ENCODE assay signal across 8 mouse cellular contexts in the genomic region with DNA sequence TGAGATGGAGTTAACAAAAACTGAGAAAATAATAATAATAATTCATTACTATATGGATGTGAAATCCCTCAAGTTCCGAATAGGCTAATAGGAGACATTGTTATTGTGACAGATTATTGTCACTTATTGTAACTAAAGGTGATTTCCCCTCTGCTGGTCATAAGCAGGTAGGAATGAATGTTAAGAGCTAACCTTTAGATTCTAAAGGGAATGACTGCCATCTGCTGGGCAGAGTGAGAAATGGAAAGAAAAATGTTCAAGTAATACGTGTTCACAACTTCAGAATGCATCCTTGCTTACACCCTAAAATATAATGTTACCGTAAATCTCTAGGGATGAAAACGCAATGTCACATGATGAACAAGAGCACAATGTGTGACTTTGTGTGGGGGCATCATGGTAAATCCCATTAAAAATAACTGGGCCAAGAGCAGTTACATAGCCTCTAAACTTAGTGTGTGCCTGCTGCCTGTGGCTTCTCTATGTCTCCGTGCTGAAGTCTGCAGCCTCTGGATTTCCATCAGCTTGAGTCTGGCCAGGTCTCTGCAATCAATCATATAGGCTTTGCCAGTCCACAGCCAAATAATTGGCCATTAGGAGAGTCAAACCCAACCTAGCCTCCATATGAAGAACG. TPM values are rescaled to one million over a fixed set of nuclear protein-coding genes. Genes with fewer than 3 reads are reported as not detected.
A peak's percentile ranks its signal among the peaks of the same experiment; 100 is the strongest.
DNase-seq lines count a peak whose midpoint lies in the region; ATAC-seq lines count a peak whose summit lies in the region.

No protein-coding gene starts in this region.

- H3K27ac ChIP-seq in forebrain, embryonic 16.5 days (ENCODE audit: low read length) = no peak overlapping the region
- H3K27ac ChIP-seq in kidney, embryonic 14.5 days (ENCODE audit: low read depth, low read length) = no peak overlapping the region
- no peak overlapping the region for H3K27ac ChIP-seq in midbrain, embryonic 12.5 days (replicated peaks)

- no peak overlapping the region for H3K4me3 ChIP-seq in forebrain, embryonic 16.5 days (replicated peaks; ENCODE audit: low read length)
- H3K4me3 ChIP-seq in kidney, embryonic 14.5 days (ENCODE audit: low read length) = no peak overlapping the region
- no peak overlapping the region for H3K4me3 ChIP-seq in midbrain, embryonic 12.5 days

- peak; percentile 35; the same call in 1 of the 2 replicates for ATAC-seq in forebrain, embryonic 16.5 days
- ATAC-seq in kidney, embryonic 14.5 days (ENCODE audit: low FRiP score, low TSS enrichment) = peak; percentile 7; the same call in 1 of the 2 replicates
- peak; percentile 41; the same call in 1 of the 2 replicates for ATAC-seq in midbrain, embryonic 12.5 days (ENCODE audit: low FRiP score, low read depth)

- peak; percentile 21 to 57 for DNase-seq in layer of hippocampus, postnatal 14 days (ENCODE audit: low spot score in 2 of 2)
- DNase-seq in layer of hippocampus, postnatal 36 days = no peak
- DNase-seq in CD4-positive, CD25-positive, alpha-beta regulatory T cell, adult 2 months (ENCODE audit: low read depth, low spot score) = peak; percentile 71
- peak; percentile 74 for DNase-seq in adipocyte (ENCODE audit: low spot score)
- DNase-seq in urinary bladder, postnatal 36 days (ENCODE audit: low spot score in 2 of 2) = no peak

- H3K9ac ChIP-seq in forebrain, embryonic 16.5 days (replicated peaks; ENCODE audit: low read depth, low read length) = no peak overlapping the region
- no peak overlapping the region for H3K9ac ChIP-seq in kidney, embryonic 14.5 days (ENCODE audit: low read depth, low read length)
- H3K9ac ChIP-seq in midbrain, embryonic 12.5 days (replicated peaks) = no peak overlapping the region

- no peaks in the 10 kb centered on the region for H3K9me3 ChIP-seq in forebrain, embryonic 16.5 days (ENCODE audit: control insufficient read depth, low read length)
- H3K9me3 ChIP-seq in kidney, embryonic 14.5 days (ENCODE audit: control insufficient read depth, low read length) = no peaks in the 10 kb centered on the region
- no peaks in the 10 kb centered on the region for H3K9me3 ChIP-seq in midbrain, embryonic 12.5 days

- 0 out of 2 replicates have a peak, but pooled peaks cover 4% of the 10 kb centered on the region for H3K27me3 ChIP-seq in forebrain, embryonic 16.5 days (replicated peaks; ENCODE audit: control insufficient read depth, insufficient read depth, low read length)
- no peaks in the 10 kb centered on the region for H3K27me3 ChIP-seq in kidney, embryonic 14.5 days (ENCODE audit: control insufficient read depth, insufficient read depth, low read length)
- H3K27me3 ChIP-seq in midbrain, embryonic 12.5 days = peaks cover 12% of the 10 kb centered on the region; the same call in 1 of the 2 replicates

- 21% methylated on average over 6 of the region's 6 CpGs for WGBS in forebrain, embryonic 16.5 days
- 20% methylated on average over 6 of the region's 6 CpGs for WGBS in kidney, embryonic 14.5 days
- 31% methylated on average over 6 of the region's 6 CpGs for WGBS in midbrain, embryonic 12.5 days

- H3K36me3 ChIP-seq in forebrain, embryonic 16.5 days (ENCODE audit: control insufficient read depth, insufficient read depth) = no peaks in the 10 kb centered on the region
- no peaks in the 10 kb centered on the region for H3K36me3 ChIP-seq in kidney, embryonic 14.5 days (ENCODE audit: control insufficient read depth, insufficient read depth, low read length)
- H3K36me3 ChIP-seq in midbrain, embryonic 12.5 days = no peaks in the 10 kb centered on the region

- H3K4me1 ChIP-seq in forebrain, embryonic 16.5 days (replicated peaks; ENCODE audit: control insufficient read depth, insufficient read depth, low read length) = no peaks in the 10 kb centered on the region
- 0 out of 2 replicates have a peak, but pooled peaks cover 6% of the 10 kb centered on the region for H3K4me1 ChIP-seq in kidney, embryonic 14.5 days (ENCODE audit: control insufficient read depth, insufficient read depth, low read length)
- no peaks in the 10 kb centered on the region for H3K4me1 ChIP-seq in midbrain, embryonic 12.5 days

- no peak overlapping the region for H3K4me2 ChIP-seq in forebrain, embryonic 16.5 days (ENCODE audit: low read length)
- no peak overlapping the region for H3K4me2 ChIP-seq in kidney, embryonic 14.5 days (replicated peaks; ENCODE audit: low read depth, low read length)
- H3K4me2 ChIP-seq in midbrain, embryonic 12.5 days (replicated peaks) = no peak overlapping the region

RNA-seq across cellular contexts. Expression of a gene that starts 38.2 kb away (rescaled TPM):
- total RNA-seq in layer of hippocampus, postnatal 14 days (2021) = 1 to 10 TPM in 1 of 2 experiments, under 1 TPM in 1; 0.52 to 2.1 TPM
- total RNA-seq in layer of hippocampus, postnatal 36 days (2021) = 1 to 10 TPM in 1 of 2 experiments, under 1 TPM in 1; 0.68 to 2.1 TPM
- 4.0 and 6.3 TPM in 2 replicates for polyA plus RNA-seq in forebrain, embryonic 16.5 days (2015; fragmentation: Nextera tagmentation; extraction: Ambion mirVana)
- polyA plus RNA-seq in kidney, embryonic 14.5 days (2014; fragmentation: Nextera tagmentation; extraction: Ambion mirVana) = 7.0 and 9.7 TPM in 2 replicates
- polyA plus RNA-seq in midbrain, embryonic 12.5 days (2016; fragmentation: Nextera tagmentation; extraction: Ambion mirVana) = 5.8 and 6.6 TPM in 2 replicates

RNA-seq across cellular contexts. Expression of a gene that starts 38.6 kb away (rescaled TPM):
- total RNA-seq in layer of hippocampus, postnatal 14 days (2021) = 10 to 100 TPM; 34.4 to 36.0 TPM
- 10 to 100 TPM; 48.2 to 49.6 TPM for total RNA-seq in layer of hippocampus, postnatal 36 days (2021)
- 62.5 and 71.8 TPM in 2 replicates for polyA plus RNA-seq in forebrain, embryonic 16.5 days (2015; fragmentation: Nextera tagmentation; extraction: Ambion mirVana)
- 66.2 and 99.4 TPM in 2 replicates for polyA plus RNA-seq in kidney, embryonic 14.5 days (2014; fragmentation: Nextera tagmentation; extraction: Ambion mirVana)
- polyA plus RNA-seq in midbrain, embryonic 12.5 days (2016; fragmentation: Nextera tagmentation; extraction: Ambion mirVana) = 76.5 and 79.0 TPM in 2 replicates

Comparison
In these comparisons a context has a peak if more than half of its experiments do, and no peak if none do; other contexts are left out.
1. DNase-seq: peak in layer of hippocampus, postnatal 14 days (2 of 2), CD4-positive, CD25-positive, alpha-beta regulatory T cell, adult 2 months (single experiment) and adipocyte (single experiment); none in layer of hippocampus, postnatal 36 days (0 of 2) and urinary bladder, postnatal 36 days (0 of 2).
2. Peak in every context shown above with its lines, with median percentiles within 50 percentile points of each other: ATAC-seq.